Mouse (Mus musculus): ENCODE measurements around the gene Crat. TPM values are rescaled to one million over a fixed set of nuclear protein-coding genes. Genes with fewer than 3 reads are reported as not detected.

Crat gene
- polyA plus RNA-seq, 1 experiment, result 20.5 TPM

DNA sequence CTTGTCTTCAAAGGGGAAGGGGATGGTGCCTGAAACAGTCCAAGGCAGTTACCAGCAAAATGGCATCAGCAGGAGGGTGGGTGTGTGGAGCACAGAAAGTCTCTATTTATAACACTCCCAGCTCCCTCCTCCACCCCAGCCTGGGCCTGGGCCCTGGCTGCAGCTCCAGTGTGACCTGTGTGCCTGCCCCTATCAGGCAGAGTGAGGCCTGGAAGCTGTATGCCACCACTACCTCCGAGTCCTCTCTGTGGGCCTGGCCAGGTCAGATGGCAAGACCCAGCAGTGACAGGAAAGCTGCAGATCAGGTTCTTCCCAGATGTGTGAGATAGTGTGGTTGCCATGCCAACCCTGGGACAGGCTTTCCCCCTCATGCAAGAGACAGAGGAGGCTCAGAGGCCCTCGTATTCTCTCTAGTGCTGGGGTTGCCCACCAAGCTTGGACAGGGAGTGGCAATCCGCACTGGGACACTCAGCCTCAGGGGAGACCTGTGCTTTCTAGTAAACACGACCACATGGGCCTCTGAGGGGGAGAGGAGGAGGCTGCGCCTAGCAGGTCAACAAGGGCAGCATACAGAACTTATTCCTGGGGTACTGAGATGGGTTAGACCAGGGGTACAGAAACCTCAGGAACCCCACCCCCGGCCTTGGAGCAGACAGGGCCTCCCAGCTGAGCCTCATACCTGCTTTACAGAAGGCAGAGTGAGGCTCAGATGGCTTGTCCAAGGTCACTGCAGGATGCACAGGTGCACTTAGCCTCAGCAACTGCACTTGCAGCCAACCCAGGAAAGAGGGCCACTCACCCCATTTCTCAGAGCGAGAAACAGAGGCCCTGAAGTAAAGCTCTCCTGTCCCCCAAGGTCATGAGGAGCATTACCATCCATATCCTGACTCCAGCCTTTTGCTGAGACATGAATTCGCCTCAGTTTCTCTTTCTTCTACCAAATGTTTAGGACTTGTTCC lies 57.8 kb downstream of the Crat start:
- Histone ChIP-seq H3K4me1 (ENCODE audit: control insufficient read depth) (peaks cover 41% of the 10 kb centered on the region), H3K9me3 (ENCODE audit: control insufficient read depth, low read length) (peaks cover 3% of the 10 kb centered on the region), H3K4me3 (replicated peaks) (peak overlapping the region; percentile 87), H3K27me3 (ENCODE audit: control insufficient read depth) (no peaks in the 10 kb centered on the region), H3K36me3 (ENCODE audit: control insufficient read depth) (peaks cover 19% of the 10 kb centered on the region)
- TF ChIP-seq TAL1 (IDR thresholded peaks at IDR 0.05; ENCODE audit: low read length), result no peak
- no peak for TF ChIP-seq GATA1 (IDR thresholded peaks at IDR 0.05; ENCODE audit: low read length)

DNA sequence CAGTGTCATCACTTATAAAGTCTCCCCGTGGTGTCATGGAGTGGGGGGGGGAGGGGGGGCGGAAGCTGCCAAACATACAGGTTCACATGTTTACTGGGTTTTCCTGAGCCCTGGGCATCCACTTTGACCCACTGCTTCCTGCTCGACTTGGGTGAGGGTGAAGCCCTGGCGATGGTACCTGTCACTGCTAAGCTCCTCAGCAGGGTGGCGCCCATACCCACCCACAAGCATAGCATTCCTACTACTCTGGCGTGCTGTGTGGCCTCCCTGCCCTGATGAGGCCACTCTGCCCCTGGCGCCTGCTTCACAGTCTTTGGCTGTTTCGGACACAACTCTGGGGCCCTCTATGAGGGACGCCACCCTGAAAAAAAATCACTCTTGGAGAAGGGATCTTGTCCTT lies 58.7 kb downstream of the Crat start:
- no peak overlapping the region for H3K4me3 ChIP-seq (replicated peaks)
- H3K36me3 ChIP-seq (ENCODE audit: control insufficient read depth), result peaks cover 24% of the 10 kb centered on the region
- no peaks in the 10 kb centered on the region for H3K27me3 ChIP-seq (ENCODE audit: control insufficient read depth)
- no peak for TF ChIP-seq GATA1 (IDR thresholded peaks at IDR 0.05; ENCODE audit: low read length)
- TF ChIP-seq TAL1 (IDR thresholded peaks at IDR 0.05; ENCODE audit: low read length), result no peak
- H3K4me1 ChIP-seq (ENCODE audit: control insufficient read depth), result peaks cover 38% of the 10 kb centered on the region
- H3K9me3 ChIP-seq (ENCODE audit: control insufficient read depth, low read length), result no peaks in the 10 kb centered on the region

DNA sequence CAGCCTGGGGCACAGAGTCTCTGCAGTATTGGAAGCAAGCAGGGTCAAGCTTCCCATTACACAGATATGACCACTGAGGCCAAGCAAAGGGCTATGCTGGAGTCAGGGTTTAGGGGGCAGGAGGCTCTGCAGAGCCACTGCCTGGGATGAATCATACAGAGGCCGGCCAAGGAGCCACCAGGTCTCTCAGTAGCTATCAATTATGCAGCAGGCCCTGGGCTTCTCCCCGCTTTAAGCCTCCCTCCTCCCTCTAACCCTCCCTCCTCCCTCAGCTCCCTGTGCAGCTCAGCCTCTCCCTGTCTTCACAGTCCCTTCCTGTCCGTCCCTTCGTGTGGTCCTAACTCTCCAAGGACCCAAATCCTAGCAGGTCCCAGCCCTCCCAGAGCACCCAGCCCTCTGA lies 59.3 kb downstream of the Crat start:
- H3K4me1 ChIP-seq (ENCODE audit: control insufficient read depth), result peaks cover 38% of the 10 kb centered on the region
- peaks cover 24% of the 10 kb centered on the region for H3K36me3 ChIP-seq (ENCODE audit: control insufficient read depth)
- H3K9me3 ChIP-seq (ENCODE audit: control insufficient read depth, low read length), result no peaks in the 10 kb centered on the region
- no peaks in the 10 kb centered on the region for H3K27me3 ChIP-seq (ENCODE audit: control insufficient read depth)
- no peak for TF ChIP-seq TAL1 (IDR thresholded peaks at IDR 0.05; ENCODE audit: low read length)
- TF ChIP-seq GATA1 (IDR thresholded peaks at IDR 0.05; ENCODE audit: low read length), result no peak
- H3K4me3 ChIP-seq (replicated peaks), result no peak overlapping the region

DNA sequence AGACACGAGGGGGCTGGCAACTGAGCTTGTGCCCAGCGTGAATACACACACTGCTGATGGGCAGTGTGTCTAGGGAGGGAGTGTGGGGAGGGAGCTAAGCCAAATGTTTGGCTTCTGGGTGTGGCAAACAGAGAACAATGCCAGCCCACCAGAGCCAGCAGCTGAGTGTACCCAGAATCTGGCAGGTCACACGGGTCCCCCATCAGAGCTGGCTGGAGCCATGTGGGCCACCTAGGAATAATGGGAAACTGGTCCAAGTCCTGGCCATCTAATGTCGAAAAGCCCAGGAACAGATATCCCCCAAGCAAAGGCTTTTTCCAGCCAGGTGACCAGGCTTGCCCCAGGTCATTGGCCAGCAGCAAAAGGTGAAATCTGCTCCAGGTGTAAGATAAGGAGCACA lies 59.8 kb downstream of the Crat start:
- Histone ChIP-seq H3K9me3 (ENCODE audit: control insufficient read depth, low read length) (no peaks in the 10 kb centered on the region), H3K27me3 (ENCODE audit: control insufficient read depth) (no peaks in the 10 kb centered on the region), H3K4me3 (replicated peaks) (no peak overlapping the region), H3K36me3 (ENCODE audit: control insufficient read depth) (peaks cover 24% of the 10 kb centered on the region), H3K4me1 (ENCODE audit: control insufficient read depth) (peaks cover 38% of the 10 kb centered on the region)
- TF ChIP-seq TAL1 (IDR thresholded peaks at IDR 0.05; ENCODE audit: low read length), result no peak
- no peak for TF ChIP-seq GATA1 (IDR thresholded peaks at IDR 0.05; ENCODE audit: low read length)

DNA sequence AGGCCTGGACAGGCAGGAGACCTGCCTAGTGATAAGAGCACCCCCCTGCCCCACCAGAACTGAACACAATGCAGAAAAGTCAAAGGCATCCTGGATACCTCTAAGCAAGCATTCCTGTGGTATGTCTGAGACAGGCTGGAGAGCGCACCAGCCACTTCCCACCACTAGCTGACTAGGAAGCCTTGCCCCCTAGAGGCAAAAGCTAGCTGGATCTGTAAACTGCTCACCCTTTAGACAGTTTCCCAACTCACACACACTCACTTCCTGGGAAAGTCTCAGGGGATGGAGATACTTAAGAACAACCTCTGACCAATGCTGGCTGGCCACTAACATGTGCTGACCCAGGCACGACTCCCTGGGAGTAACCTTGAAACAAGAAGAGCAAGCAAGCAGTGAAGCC lies 64.5 kb downstream of the Crat start:
- TF ChIP-seq TAL1 (IDR thresholded peaks at IDR 0.05; ENCODE audit: low read length) (no peak), GATA1 (IDR thresholded peaks at IDR 0.05; ENCODE audit: low read length) (no peak)
- Histone ChIP-seq H3K4me1 (ENCODE audit: control insufficient read depth) (peaks cover 4% of the 10 kb centered on the region; the same call in 1 of the 2 replicates), H3K36me3 (ENCODE audit: control insufficient read depth) (peaks cover 65% of the 10 kb centered on the region), H3K9me3 (ENCODE audit: control insufficient read depth, low read length) (no peaks in the 10 kb centered on the region), H3K4me3 (replicated peaks) (no peak overlapping the region), H3K27me3 (ENCODE audit: control insufficient read depth) (no peaks in the 10 kb centered on the region)

Other genes with a start within 250 kb of the Crat start
- gene Endog, start 244.3 kb downstream of the Crat start, polyA plus RNA-seq (2012), result 0.45 and 0.55 TPM in 2 replicates
- 2.5 and 2.9 TPM in 2 replicates for gene Spout1, start 237.4 kb downstream of the Crat start, polyA plus RNA-seq (2012)
- 0.34 and 0.45 TPM in 2 replicates for gene Kyat1, start 210.0 kb downstream of the Crat start, polyA plus RNA-seq (2012)
- 0.56 TPM in 2 replicates for gene Lrrc8a, start 178.1 kb downstream of the Crat start, polyA plus RNA-seq (2012)
- gene Gm28035, start 175.2 kb downstream of the Crat start, polyA plus RNA-seq (2012), result not detected in 2 replicates
- gene Phyhd1, start 149.6 kb downstream of the Crat start, polyA plus RNA-seq (2012), result 0.06 and 0.33 TPM in 2 replicates
- not detected in 2 replicates for gene Gm28038, start 134.8 kb downstream of the Crat start, polyA plus RNA-seq (2012)
- 0.12 and 0.17 TPM in 2 replicates for gene Dolk, start 129.5 kb downstream of the Crat start, polyA plus RNA-seq (2012)
- gene Nup188, start 129.4 kb downstream of the Crat start, polyA plus RNA-seq (2012), result 10.7 and 13.0 TPM in 2 replicates
- gene Sh3glb2, start 56.5 kb downstream of the Crat start, polyA plus RNA-seq (2012), result 1.8 TPM in 2 replicates
- gene Miga2, start 51.6 kb downstream of the Crat start, polyA plus RNA-seq (2012), result 0.95 and 1.2 TPM in 2 replicates
- 2.2 and 2.6 TPM in 2 replicates for gene Dolpp1, start 23.6 kb downstream of the Crat start, polyA plus RNA-seq (2012)
- gene Ptpa, start 226 bp upstream of the Crat start, polyA plus RNA-seq (2012), result 150 and 192 TPM in 2 replicates
- 0.02 TPM in 2 replicates for gene Ier5l, start 58.4 kb upstream of the Crat start, polyA plus RNA-seq (2012)
- gene Cstad, start 179.2 kb upstream of the Crat start, polyA plus RNA-seq (2012), result not detected in 2 replicates

Measured in erythroblast, embryonic 14.5 days (primary cell).